Mouse (Mus musculus) urinary bladder, postnatal 14 days (tissue): ENCODE measurements around the gene Lsm3.

Experiments used
- DNase-seq: peaks from one replicate; pipeline ENCODE4 v3.0.0; 2021; ENCODE audit warnings: low spot score

The Lsm3 gene

GRCm38 (mm10) chr6:91510211-91510610, 5.5 kb upstream of the Lsm3 start:
- no peak for DNase-seq

- DNase-seq, result no peak
Observed at GRCm38 (mm10) chr6:91514135-91514534, 1.6 kb upstream of the Lsm3 start.

GRCm38 (mm10) chr6:91514737-91515362, 878 bp upstream of the Lsm3 start:
- no peak for DNase-seq

GRCm38 (mm10) chr6:91518454-91519020, 2.8 kb downstream of the Lsm3 start:
- DNase-seq, result no peak

- no peak for DNase-seq
Observed at GRCm38 (mm10) chr6:91522816-91523215, 7.1 kb downstream of the Lsm3 start.

- no peak for DNase-seq
Observed at GRCm38 (mm10) chr6:91525544-91525943, 9.8 kb downstream of the Lsm3 start.

GRCm38 (mm10) chr6:91527227-91527860, 11.6 kb downstream of the Lsm3 start:
- DNase-seq, result no peak

GRCm38 (mm10) chr6:91528265-91528664, 12.5 kb downstream of the Lsm3 start:
- DNase-seq, result no peak

GRCm38 (mm10) chr6:91530673-91531072, 14.9 kb downstream of the Lsm3 start:
- DNase-seq, result no peak

- DNase-seq, result no peak
Observed at GRCm38 (mm10) chr6:91531276-91531675, 15.5 kb downstream of the Lsm3 start.

GRCm38 (mm10) chr6:91532661-91533060, 16.9 kb downstream of the Lsm3 start:
- DNase-seq, result no peak

- no peak for DNase-seq
Observed at GRCm38 (mm10) chr6:91533359-91533758, 17.6 kb downstream of the Lsm3 start.

- DNase-seq, result no peak
Observed at GRCm38 (mm10) chr6:91533771-91534170, 18.0 kb downstream of the Lsm3 start.

GRCm38 (mm10) chr6:91534268-91534667, 18.5 kb downstream of the Lsm3 start:
- no peak for DNase-seq

- DNase-seq, result no peak
Observed at GRCm38 (mm10) chr6:91535231-91535630, 19.5 kb downstream of the Lsm3 start.

GRCm38 (mm10) chr6:91536047-91536765, 20.5 kb downstream of the Lsm3 start:
- peak; percentile 32 for DNase-seq

- no peak for DNase-seq
Observed at GRCm38 (mm10) chr6:91541276-91541675, 25.5 kb downstream of the Lsm3 start.

GRCm38 (mm10) chr6:91543056-91543455, 27.3 kb downstream of the Lsm3 start:
- DNase-seq, result no peak

- no peak for DNase-seq
Observed at GRCm38 (mm10) chr6:91546241-91546884, 30.6 kb downstream of the Lsm3 start.

- DNase-seq, result no peak
Observed at GRCm38 (mm10) chr6:91547313-91547712, 31.6 kb downstream of the Lsm3 start.

GRCm38 (mm10) chr6:91549621-91550020, 33.9 kb downstream of the Lsm3 start:
- no peak for DNase-seq

- DNase-seq, result no peak
Observed at GRCm38 (mm10) chr6:91551671-91552070, 35.9 kb downstream of the Lsm3 start.
